Mouse (Mus musculus) thymus, adult 18-20 months (tissue): ENCODE data around the gene Tpi1.
"Not testable (repeated sequence)": the region's sequence is repeated elsewhere in the genome, so short reads cannot be mapped to it uniquely, and the experiment has no call there.

Experiments used
- DNase-seq, 2 experiments: peaks; one replicate each; pipeline ENCODE4 v3.0.0; 2022; ENCODE audit warnings: mixed read lengths in 2 of 2

Gene Tpi1

GRCm38 (mm10) chr6:124813933-124814332, at the start of gene Tpi1:
TSS of gene Tpi1 (minus strand) at chr6:124814296.
- DNase-seq, result peak; percentile 70 to 76

DNA sequence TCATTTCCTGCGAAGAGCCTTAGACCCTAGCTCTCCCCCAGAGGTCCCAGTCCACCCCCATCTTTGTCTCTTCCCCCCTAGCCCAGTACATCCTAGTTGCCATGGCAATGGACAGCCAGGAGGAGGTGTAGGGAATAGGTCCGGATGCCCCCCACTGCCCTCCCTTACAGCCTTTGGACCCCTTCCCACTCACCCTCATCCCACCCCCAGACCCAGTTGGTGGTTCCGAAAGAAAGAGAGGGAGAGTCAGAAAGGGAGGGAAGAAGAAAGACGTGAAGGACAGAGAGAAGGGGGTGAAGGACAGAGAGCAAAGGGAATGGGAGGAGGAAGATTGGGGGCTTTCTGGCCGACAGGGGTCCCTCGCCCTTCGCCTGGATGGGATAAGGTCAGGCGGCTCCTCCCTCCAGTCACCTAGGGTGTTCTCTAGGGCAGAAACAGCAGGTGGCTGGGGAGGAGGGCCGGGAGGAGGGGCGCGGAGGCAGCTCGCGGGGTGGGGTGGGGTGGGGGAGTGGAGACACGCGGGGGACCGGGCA, 49.1 kb upstream of the Tpi1 start:
- DNase-seq, result peak; percentile 73 to 82

DNA sequence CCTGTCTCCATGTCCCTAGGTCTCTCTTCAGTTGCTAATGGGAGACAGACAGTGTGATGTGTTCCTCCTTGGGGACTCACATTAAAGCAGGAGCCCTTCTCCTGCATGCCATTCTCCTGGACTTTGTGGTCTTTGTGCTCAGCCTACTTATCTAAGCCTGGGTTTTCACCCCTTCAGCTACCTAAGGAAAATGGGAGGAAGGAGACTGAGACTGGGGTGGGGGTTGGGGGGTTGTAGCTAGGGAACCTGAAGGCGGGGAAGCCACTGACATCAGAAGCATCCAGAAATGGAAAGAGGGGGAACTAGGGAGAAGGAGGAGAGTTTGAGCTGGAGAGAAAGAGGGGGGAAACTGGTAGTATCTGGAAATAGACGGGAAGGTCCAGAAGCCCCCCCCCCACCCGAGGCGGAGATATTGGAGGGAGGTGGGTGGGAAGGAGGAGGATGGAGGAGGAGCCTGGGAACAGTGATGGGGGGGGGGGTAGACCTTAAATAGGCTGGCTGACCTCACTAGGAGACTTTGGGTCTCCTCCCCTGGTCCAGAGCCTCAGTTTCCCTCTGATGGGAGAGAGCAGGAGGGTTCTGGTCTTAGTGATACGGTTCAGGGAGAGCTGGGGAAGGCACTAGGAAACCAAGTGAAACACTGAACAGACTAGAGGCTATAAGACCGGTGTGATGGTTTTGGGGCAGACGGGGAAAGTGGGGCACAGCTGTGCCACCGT, 48.5 kb upstream of the Tpi1 start:
- no peak for DNase-seq

DNA sequence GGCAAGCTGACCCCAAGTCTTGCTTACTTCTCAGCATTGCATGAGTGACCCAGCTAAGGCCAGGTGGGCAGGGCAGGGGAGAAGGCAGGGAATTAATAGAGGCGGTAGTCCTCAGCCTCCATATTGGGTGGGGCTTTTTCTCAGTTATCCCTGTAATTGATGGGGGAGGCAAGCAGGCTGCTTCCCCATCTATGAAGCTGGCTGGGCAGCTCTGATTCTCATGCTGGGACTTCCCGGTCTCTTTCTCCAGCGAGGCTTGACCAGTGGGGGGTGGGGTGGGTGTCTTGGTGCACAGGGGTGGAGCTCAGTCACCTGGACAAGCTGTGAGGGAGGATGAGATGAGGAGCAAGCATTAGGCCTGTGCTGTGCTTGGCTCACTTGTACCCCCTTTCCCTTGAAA, 47.7 kb upstream of the Tpi1 start:
- DNase-seq, result no peak

- no peak for DNase-seq
These were observed 47.2 kb upstream of the Tpi1 start for GRCm38 (mm10) chr6:124861266-124861665.

DNA sequence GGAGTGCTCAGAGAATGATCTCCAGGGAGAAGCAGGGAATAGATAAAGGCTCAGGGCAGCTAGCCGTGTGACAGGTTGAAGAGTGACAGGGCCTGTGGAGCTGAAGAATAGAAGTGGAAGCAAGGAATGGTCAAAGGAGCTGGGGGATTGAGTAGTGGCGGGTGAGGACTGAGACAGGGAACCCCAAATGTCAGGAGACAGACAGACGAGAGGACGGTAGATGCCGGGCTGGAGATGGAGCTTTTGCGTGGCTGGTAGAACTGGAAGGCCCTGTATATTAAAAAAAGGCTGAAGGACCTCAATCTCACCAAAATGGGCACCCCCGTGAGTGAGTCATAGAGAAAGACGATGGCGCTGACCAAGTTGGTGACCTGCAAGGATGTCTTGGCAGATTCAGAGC, 46.4 kb upstream of the Tpi1 start:
- no peak for DNase-seq

DNA sequence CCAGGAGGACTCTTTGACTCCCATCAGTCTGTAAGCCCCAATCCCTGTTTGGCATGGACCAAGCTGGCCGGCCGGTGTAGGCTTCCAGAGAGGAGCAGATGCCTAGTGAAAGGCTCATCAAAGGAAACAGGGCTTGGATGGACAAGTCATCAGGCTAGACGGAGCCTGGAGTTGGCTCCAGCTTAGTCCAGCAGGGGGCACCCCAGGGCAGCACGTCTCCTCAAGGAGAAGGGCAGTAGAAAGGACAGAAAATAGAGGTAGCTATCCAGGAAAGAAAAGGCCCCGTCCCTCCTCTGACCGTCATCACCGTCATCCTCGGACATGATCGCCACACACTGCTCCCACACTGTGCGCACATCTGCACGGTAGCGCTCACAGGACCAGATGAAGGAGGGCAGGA, 45.6 kb upstream of the Tpi1 start:
- DNase-seq, result peak; percentile 70 to 78

DNA sequence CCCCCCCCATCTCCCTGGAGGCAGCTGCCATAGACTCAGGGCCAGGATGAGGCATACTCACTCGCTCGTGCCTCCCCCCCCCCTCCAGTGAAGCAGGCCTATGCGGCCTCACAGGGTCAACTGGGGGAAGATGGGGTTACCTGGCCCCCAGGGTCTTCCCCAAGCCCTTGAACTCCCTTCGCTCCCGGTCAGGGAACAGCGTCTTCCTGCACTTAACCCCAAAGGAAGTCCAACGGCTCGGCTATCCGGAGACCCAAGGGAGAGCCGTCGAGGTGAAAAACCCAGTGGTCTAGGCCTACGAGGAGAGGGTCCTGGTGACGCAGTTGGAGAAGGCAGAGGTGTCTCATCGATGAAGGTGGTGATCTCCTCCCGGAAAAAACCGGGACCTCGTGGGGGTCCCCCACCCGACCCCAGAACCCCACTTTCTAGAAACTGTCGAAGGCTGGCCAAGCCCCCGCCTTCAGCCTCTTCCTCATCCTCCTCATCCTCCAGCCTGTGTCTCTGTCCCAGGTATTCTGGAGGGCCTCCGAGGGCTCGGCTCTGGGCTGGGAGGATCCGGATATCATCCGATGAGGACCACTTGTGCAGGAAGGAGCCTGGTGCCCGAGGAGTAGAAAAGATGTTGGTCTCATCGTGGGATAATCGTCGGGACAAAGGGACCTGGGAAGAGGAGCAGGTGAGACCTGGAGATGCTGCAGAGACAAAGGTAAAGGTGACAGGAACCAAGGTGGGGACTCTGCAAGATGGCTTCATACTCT, 44.6 kb upstream of the Tpi1 start:
- no peak for DNase-seq

GRCm38 (mm10) chr6:124857840-124858530, 43.9 kb upstream of the Tpi1 start:
- no peak for DNase-seq

DNA sequence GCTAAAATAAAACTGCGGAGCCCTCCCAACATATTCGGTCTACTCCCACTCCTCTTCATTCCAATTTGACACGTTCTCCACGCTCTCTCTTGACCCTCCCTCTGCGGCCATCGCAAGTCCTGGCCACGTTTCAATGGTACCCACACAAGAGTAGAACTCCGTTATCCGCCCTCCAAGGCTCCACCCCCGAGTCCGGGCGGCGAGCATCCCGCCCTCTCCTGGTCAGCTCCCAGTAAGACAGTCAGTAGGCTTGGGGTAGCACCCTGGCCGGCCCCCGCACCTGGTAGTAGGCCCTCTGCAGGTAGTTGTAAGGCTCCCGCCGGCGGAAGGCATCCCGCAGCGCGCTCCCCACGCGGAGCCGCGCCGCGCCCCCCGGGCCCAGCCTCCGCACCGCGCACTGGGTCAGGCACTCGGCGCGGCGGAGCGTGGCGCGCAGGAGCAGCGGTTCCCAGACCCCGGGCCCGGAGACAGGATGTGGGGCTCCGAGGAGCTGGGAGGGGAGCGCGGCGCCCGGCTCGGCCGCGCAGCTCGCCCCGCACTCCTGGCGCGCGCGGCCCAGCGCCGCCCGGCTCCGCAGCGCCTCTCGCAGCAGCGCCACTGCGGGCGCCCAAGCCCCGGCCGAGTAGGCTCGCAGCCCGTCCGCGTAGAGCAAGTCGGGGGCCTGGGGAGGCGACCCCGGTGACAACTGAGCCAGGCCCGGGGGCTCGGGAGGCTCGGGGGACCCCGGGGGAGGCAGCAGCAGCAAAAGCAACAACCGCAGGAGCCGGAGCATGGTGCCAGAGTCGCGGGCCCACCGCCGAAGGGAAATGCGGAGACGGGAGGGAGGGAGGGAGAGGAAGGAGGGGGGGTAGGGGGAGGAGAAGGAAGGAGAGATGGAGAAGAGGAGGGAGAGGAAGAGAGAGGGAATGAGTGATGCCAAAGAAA, 43.1 kb upstream of the Tpi1 start, which contains the start of gene P3h3:
TSS of gene P3h3 (minus strand) at position 837 of the 924 bp plus-strand sequence.
- DNase-seq, result peak; percentile 69 to 76

DNA sequence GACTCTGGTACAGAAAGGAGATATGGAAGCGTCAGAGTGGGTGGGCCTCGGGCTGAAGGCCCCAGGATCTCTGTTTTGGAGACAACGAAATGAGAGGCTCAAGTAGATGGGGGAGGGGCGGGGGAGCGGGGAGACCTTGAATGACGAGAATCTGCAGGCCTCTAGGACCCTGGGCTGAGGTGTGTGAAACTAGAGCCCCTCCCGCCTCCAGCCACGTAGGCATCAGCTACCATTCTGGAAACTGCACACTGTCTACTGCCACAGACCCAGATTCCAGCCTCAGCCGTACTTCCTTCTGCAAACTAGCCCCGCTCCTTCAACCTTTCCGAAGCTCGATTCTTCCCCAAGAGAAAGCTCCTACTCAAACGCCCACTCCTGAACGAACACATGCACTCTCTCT, 42.2 kb upstream of the Tpi1 start:
- no peak for DNase-seq

DNA sequence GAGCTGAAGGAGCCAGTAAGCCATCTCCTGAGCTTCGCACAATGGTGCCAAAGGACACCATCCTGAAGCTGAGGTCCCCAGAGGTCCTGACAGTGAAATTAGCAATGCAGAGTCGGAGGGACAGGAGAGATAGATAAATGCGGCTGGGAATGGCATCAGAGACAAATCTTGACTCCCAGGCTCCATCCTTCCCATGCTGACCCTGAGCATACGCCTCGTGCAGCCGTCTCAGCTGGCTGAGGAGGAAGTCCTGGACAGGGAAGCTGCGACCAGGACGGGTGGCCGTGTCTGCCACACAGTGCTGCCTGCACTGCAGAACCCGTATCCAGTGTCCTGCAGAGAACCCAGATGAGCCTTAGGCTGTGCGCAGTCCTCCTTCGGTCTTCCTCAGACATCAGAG, 40.6 kb upstream of the Tpi1 start:
- no peak for DNase-seq

DNA sequence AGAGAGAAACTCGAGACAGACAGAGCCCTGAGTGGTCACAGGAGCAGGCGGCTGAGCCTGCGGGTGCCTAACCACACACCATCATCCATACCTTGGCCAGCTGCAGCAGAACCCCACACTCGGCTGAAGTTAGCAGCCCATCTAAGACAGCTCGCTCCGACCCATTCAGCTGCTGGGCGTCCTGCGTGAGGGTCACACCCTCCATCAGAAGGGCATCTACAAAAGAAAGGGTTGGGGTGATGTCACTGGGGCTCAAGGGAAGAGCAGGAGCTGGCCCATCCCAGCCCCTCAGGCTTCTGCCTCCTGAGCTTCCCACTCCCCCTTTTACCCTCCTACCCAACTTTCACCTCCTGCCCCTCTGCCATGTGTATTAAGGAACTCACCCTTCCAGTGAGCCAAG, 36.4 kb upstream of the Tpi1 start:
- no peak for DNase-seq

DNA sequence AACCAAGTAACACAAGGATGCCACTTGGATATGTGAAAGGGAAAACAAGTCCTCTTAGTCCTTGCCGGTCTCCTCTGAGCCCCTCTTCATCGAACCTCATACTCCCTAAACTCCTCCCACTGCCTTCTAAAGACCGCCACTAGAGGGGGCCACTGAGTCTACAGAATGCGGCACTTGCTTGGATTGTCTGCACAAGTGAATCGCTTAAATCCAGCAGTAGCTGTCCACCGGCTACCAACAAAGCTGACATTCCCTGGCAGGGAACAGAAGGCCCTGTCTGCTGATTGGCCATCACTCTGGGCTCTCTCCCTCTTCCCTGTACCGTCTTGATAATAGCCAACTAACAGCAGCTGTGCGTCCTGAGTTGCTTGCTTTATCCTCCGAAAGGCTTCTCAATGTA, 33.2 kb upstream of the Tpi1 start:
- peak; percentile 74 to 82 for DNase-seq

GRCm38 (mm10) chr6:124840241-124841167, 26.4 kb upstream of the Tpi1 start, which contains the start of gene Gnb3:
TSS of gene Gnb3 (minus strand) at chr6:124840275.
- no peak for DNase-seq

DNA sequence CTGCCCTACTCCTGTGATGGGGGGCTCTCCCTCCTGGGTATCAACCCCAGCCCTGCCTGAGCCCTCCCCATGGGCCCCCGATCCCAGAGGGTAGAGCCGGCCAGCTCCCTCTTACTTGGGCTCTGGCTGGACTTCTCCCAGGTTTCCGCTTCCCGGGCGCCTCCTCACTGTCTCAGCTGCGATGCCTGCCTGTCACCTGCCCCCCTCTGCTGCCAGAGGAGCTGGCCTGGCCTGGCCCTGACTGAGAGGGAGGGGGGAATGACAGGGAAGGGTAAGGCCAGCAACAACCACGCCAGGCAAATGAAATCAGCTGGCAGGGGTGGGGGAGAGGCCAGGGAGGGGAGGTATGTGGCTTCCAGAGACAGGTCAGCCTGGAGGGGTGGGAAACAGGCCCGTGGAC, 25.7 kb upstream of the Tpi1 start:
- no peak for DNase-seq

DNA sequence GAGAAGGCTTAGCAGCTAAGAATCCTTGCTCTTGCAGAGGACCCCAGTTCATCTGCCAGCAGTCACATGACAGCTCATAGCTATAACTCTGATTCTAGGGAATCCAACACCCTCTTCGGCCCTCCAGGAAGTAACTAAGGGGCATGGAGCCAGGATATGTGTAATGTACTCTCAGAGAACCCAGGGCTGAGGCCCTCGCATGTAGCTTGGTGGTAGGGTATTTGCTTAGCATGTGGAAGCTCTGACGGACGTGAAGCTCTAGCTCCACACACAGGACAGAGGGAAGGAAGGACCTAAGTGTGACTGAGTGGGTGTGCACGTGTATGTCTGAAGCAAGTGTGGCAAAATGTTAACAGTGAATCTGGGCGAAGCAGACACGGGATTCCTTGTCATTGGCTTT, 22.3 kb upstream of the Tpi1 start:
- DNase-seq, result no peak

DNA sequence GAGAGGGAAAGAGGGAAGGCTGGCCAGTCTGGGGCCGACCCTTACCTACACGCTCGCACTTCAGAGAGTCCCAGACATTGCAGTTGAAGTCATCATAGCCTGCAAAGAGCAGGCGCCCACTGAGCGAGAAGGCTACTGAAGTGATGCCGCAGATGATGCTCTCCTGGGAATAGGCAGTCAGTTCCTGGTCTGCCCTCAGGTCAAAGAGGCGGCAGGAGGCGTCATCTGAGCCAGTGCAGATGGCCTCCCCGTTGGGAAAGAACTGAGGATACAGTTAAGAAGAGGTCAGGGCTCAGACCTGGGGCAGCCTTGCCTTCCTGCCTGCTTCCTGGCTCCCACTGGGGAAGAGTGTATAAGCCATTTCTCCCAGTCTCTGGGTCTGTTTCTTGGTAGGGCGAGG, 21.4 kb upstream of the Tpi1 start:
- no peak for DNase-seq

DNA sequence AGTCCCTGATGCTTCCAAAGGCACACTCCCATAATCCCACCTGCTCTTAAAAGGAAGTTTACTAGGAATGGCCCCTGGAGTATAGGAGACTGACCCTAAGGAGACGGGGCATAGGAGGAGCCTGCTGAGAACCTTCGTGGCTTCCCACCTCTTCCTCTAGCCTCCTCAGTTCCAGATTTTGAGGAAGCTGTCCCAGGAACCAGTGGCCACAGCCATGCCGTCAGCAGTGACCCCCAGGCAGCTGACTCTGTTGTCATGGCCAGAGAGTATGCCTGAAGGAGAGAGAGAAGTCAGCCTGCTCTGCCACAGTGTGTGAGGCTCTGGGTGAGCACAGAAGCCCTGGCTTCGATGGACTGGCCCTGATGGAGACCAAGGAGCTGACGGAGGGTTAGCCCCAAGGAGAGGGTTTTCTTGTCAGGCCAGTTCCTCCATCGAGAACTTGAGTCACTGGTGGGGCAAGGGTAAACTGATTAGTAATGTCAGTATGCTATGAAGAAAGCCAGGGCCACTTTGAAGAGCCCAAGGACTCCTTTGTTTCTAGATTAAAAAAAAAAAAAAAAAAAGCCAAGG, 20.5 kb upstream of the Tpi1 start:
- DNase-seq, result no peak

- DNase-seq, result no peak
These were observed 17.6 kb upstream of the Tpi1 start for GRCm38 (mm10) chr6:124831649-124832048.

- not testable (repeated sequence) for DNase-seq
These were observed 17.1 kb upstream of the Tpi1 start for GRCm38 (mm10) chr6:124831199-124831598.
